Mouse (Mus musculus) hindbrain, postnatal 0 days (tissue): Measurements from ENCODE around the gene Commd6. TPM values are rescaled to one million over a fixed set of nuclear protein-coding genes. Genes with fewer than 3 reads are reported as not detected.

Experiments used
- ATAC-seq: fragments of 200-750 bp; cut with Nextera tagmentation; 2 replicates; pipeline ENCODE4 v1.8.0; 2017; ENCODE audit warnings: mild to moderate bottlenecking, moderate TSS enrichment, moderate library complexity
- DNase-seq: peaks from one replicate; pipeline ENCODE4 v3.0.0-alpha.2; 2015; ENCODE audit warnings: low spot score
- H3K27ac ChIP-seq: fragments of 300-500 bp; sonication (generic); 2 replicates; pipeline ENCODE4 v1.5.1; 2014; ENCODE audit warnings: mild to moderate bottlenecking
- H3K27me3 ChIP-seq: fragments of 300-500 bp; sonication (generic); 2 replicates; pipeline ENCODE4 v1.6.1; 2014; ENCODE audit warnings: low read length, mixed read lengths; ENCODE audit not compliant: insufficient read depth
- H3K36me3 ChIP-seq: fragments of 300-500 bp; sonication (generic); 2 replicates; pipeline ENCODE4 v1.6.1; 2014; ENCODE audit warnings: low read length, mixed read lengths; ENCODE audit not compliant: insufficient read depth
- H3K4me1 ChIP-seq: fragments of 300-500 bp; sonication (generic); 2 replicates; pipeline ENCODE4 v1.6.1; 2014; ENCODE audit warnings: antibody characterized with exemption, low read length, mixed read lengths; ENCODE audit not compliant: insufficient read depth
- H3K4me2 ChIP-seq: fragments of 300-500 bp; sonication (generic); 2 replicates; pipeline ENCODE4 v1.6.1; 2014; ENCODE audit warnings: low read depth, mild to moderate bottlenecking, low read length, moderate library complexity, mixed read lengths
- H3K4me3 ChIP-seq: fragments of 300-500 bp; sonication (generic); 2 replicates; pipeline ENCODE4 v1.5.1; 2014; ENCODE audit warnings: low read length
- H3K9ac ChIP-seq: fragments of 300-500 bp; sonication (generic); replicated peaks from 2 replicates; pipeline ENCODE4 v1.6.1; 2014; ENCODE audit warnings: mild to moderate bottlenecking, low read length, moderate library complexity, mixed read lengths
- H3K9me3 ChIP-seq: fragments of 300-500 bp; sonication (generic); 2 replicates; pipeline ENCODE4 v1.6.1; 2016; ENCODE audit warnings: low read length, mixed read lengths
- CTCF ChIP-seq: IDR thresholded peaks from 2 replicates; pipeline ENCODE4 v1.5.1; 2016; ENCODE audit warnings: antibody characterized with exemption, control low read depth, low read depth
- WGBS: fragments of 180-500 bp; shearing (Covaris S2); extraction: QIAGEN DNeasy Blood & Tissue Kit; methylation state at CpG from one replicate; pipeline ENCODE4 v1.1.7; 2014; 5-methylcytosine and 5-hydroxymethylcytosine counted together
- polyA plus RNA-seq: library from polyadenylated mRNA; unstranded; fragments of >200 nt; fragmentation: Nextera tagmentation; extraction: Ambion mirVana; gene quantifications from 2 replicates; pipeline ENCODE4 v1.2.1, GENCODE M21; 2015
- total RNA-seq: library from RNA; depleted of rRNA; stranded (reverse); fragments of >200 nt; gene quantifications from 2 replicates; pipeline ENCODE4 v1.2.3, GENCODE M21; 2014

The Commd6 gene
- total and polyA plus RNA-seq, 2 experiments from 2014 or later = 27.7 to 88.5 TPM

- H3K9ac ChIP-seq = no peak overlapping the region
- DNase-seq (no peak), ATAC-seq (no peak)
- no peaks in the 10 kb centered on the region for H3K9me3 ChIP-seq
- H3K36me3 ChIP-seq = no peaks in the 10 kb centered on the region
- no peak overlapping the region for H3K27ac ChIP-seq
- H3K27me3 ChIP-seq = no peaks in the 10 kb centered on the region
- no peak overlapping the region for H3K4me3 ChIP-seq
- WGBS = 67% methylated on average over 1 of the region's 1 CpGs
- H3K4me1 ChIP-seq = no peaks in the 10 kb centered on the region
- no peak for TF ChIP-seq CTCF
- no peak overlapping the region for H3K4me2 ChIP-seq
Observed at GRCm38 (mm10) chr14:101613206-101613605, 27.3 kb downstream of the Commd6 start.

- Histone ChIP-seq H3K9me3 (no peaks in the 10 kb centered on the region), H3K4me1 (no peaks in the 10 kb centered on the region), H3K27me3 (no peaks in the 10 kb centered on the region), H3K4me3 (no peak overlapping the region), H3K27ac (no peak overlapping the region), H3K4me2 (no peak overlapping the region), H3K36me3 (no peaks in the 10 kb centered on the region), H3K9ac (no peak overlapping the region)
- no peak for TF ChIP-seq CTCF
- DNase-seq (no peak), ATAC-seq (no peak)
- WGBS = 80% methylated on average over 10 of the region's 10 CpGs
Observed at GRCm38 (mm10) chr14:101610701-101611100, 29.8 kb downstream of the Commd6 start.

- peak; percentile 87 for ATAC-seq
- H3K4me1 ChIP-seq = no peaks in the 10 kb centered on the region
- peak within 1 kb of the TSS; percentile 65 for H3K27ac ChIP-seq
Observed at GRCm38 (mm10) chr14:101608519-101609368, 31.7 kb downstream of the Commd6 start, which contains the start of gene Tbc1d4. Tbc1d4 (minus strand) TSS chr14:101609191.

GRCm38 (mm10) chr14:101607631-101608518 lies 32.6 kb downstream of the Commd6 start:
- H3K27ac ChIP-seq = peak overlapping the region; percentile 65; the same call in 1 of the 2 replicates
- H3K27me3 ChIP-seq = no peaks in the 10 kb centered on the region
- no peak for TF ChIP-seq CTCF
- H3K9ac ChIP-seq = peak overlapping the region; percentile 72
- ATAC-seq = peak; percentile 67
- WGBS = under 1% methylated on average over 61 of the region's 62 CpGs
- H3K4me2 ChIP-seq = peak overlapping the region; percentile 96
- peak overlapping the region; percentile 91 for H3K4me3 ChIP-seq
- peak; percentile 52 for DNase-seq
- no peaks in the 10 kb centered on the region for H3K9me3 ChIP-seq
- no peaks in the 10 kb centered on the region for H3K4me1 ChIP-seq
- no peaks in the 10 kb centered on the region for H3K36me3 ChIP-seq

More at GRCm38 (mm10) chr14:101608519-101609368, 31.7 kb downstream of the Commd6 start, which contains the start of gene Tbc1d4:
- under 1% methylated on average over 59 of the region's 62 CpGs for WGBS
- Histone ChIP-seq H3K27me3 (no peaks in the 10 kb centered on the region), H3K4me2 (peak within 1 kb of the TSS; percentile 96), H3K4me3 (peak within 1 kb of the TSS; percentile 91), H3K9ac (peak within 1 kb of the TSS; percentile 72), H3K9me3 (no peaks in the 10 kb centered on the region), H3K36me3 (no peaks in the 10 kb centered on the region)
- TF ChIP-seq CTCF = peak; percentile 71
- peak; percentile 84 for DNase-seq

- WGBS = 61% methylated on average over 2 of the region's 2 CpGs
- peak overlapping the region; percentile 23; the same call in 1 of the 2 replicates for H3K4me2 ChIP-seq
Observed at GRCm38 (mm10) chr14:101605843-101606242, 34.6 kb downstream of the Commd6 start.

GRCm38 (mm10) chr14:101602851-101603250 lies 37.6 kb downstream of the Commd6 start:
- Histone ChIP-seq H3K36me3 (no peaks in the 10 kb centered on the region), H3K9ac (no peak overlapping the region), H3K4me3 (no peak overlapping the region), H3K9me3 (no peaks in the 10 kb centered on the region), H3K27me3 (no peaks in the 10 kb centered on the region), H3K4me2 (no peak overlapping the region), H3K27ac (no peak overlapping the region), H3K4me1 (no peaks in the 10 kb centered on the region)
- ATAC-seq (no peak), DNase-seq (no peak)
- 43% methylated on average over 3 of the region's 3 CpGs for WGBS
- no peak for TF ChIP-seq CTCF

More at GRCm38 (mm10) chr14:101605843-101606242, 34.6 kb downstream of the Commd6 start:
- no peaks in the 10 kb centered on the region for H3K36me3 ChIP-seq
- no peak overlapping the region for H3K4me3 ChIP-seq
- ATAC-seq (no peak), DNase-seq (peak; percentile 47)
- no peaks in the 10 kb centered on the region for H3K27me3 ChIP-seq
- H3K27ac ChIP-seq = no peak overlapping the region
- H3K4me1 ChIP-seq = no peaks in the 10 kb centered on the region
- TF ChIP-seq CTCF = peak; percentile 52
- no peak overlapping the region for H3K9ac ChIP-seq
- H3K9me3 ChIP-seq = no peaks in the 10 kb centered on the region
